Mouse (Mus musculus) brain, embryonic 14.5 days (tissue): Measurements from ENCODE around the gene Sox1.

Experiments used
- CTCF ChIP-seq: fragments of 200-500 bp; IDR thresholded peaks from 2 replicates; pipeline ENCODE4 v1.5.1; 2012; ENCODE audit warnings: inconsistent platforms, mild to moderate bottlenecking, moderate library complexity, borderline replicate concordance; ENCODE audit not compliant: insufficient read depth, insufficient read length; ENCODE audit errors: extremely low read depth
- POLR2A ChIP-seq: fragments of 200-500 bp; IDR thresholded peaks from 2 replicates; pipeline ENCODE4 v1.6.1; 2012; ENCODE audit warnings: mild to moderate bottlenecking, inconsistent platforms, borderline replicate concordance; ENCODE audit not compliant: poor library complexity, insufficient read depth, insufficient read length, severe bottlenecking; ENCODE audit errors: extremely low read depth

- no peak for TF ChIP-seq POLR2A
- no peak for TF ChIP-seq CTCF
Observed at GRCm38 (mm10) chr8:12427886-12428799, 33.0 kb downstream of the Sox1 start.
